Mouse (Mus musculus) testis, postnatal 14 days (tissue): ENCODE results near the gene Traf3.

Experiments
- DNase-seq: peaks from one replicate; pipeline ENCODE4 v3.0.0; 2021; ENCODE audit warnings: low spot score

Traf3 gene

DNA sequence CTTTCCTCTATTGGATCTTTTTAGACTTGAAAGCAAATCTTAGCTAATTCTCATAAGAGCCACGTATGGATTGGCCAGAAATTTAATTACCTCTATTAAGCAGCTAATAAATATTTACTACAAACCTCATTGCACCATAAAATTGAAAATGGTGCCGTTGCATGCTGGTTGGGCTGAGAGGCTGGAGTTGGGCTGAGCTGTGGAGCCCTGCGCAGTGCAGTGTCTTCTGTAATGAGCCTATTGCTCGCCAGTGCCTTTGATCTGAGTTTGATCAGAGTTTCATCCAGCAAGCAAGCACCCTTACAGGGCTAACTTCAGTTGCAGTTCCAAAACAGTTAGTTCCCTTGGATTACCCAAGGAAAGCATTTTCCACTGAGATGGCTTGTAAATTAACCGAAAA, 12.2 kb upstream of the Traf3 start:
- no peak for DNase-seq

DNA sequence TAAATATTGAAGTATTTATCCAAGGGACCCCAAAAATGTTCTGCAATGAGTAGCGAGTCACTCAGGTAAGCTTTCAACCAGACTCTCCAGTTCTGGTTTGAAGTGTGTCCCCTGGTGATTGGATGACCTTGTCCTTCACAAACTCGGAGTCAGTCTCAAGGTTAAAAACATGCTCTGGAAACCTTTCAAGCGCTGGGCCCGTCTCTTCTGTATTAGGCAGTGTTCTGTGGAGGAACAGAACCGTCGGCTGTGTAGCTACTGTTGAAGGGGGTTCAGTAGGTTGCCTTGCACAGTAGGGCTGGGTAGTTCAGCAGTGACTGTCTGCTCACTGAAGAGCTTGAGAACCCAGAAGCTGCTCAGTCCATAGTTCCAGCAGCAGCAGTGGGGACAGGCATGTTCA, 11.5 kb upstream of the Traf3 start:
- DNase-seq, result no peak

DNA sequence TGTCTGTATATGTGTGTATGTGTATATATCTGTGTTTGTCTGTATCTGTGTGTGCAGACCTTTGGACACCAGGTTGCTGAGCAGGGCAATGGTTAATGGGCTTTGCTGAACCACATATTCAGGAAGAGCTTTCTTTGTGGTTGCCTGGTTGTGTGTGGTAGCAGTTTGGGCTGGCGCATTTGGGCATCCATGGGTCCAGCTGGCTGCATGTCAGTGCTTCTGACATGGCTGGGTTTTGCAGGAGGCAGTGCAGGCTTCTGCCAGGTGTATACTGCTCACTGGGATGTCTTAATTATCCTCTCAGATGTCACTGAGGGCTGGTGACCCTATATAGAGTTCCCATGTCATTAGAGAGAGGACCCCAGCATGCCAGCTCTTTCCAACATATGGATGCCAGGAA, 10.4 kb upstream of the Traf3 start:
- DNase-seq, result no peak

DNA sequence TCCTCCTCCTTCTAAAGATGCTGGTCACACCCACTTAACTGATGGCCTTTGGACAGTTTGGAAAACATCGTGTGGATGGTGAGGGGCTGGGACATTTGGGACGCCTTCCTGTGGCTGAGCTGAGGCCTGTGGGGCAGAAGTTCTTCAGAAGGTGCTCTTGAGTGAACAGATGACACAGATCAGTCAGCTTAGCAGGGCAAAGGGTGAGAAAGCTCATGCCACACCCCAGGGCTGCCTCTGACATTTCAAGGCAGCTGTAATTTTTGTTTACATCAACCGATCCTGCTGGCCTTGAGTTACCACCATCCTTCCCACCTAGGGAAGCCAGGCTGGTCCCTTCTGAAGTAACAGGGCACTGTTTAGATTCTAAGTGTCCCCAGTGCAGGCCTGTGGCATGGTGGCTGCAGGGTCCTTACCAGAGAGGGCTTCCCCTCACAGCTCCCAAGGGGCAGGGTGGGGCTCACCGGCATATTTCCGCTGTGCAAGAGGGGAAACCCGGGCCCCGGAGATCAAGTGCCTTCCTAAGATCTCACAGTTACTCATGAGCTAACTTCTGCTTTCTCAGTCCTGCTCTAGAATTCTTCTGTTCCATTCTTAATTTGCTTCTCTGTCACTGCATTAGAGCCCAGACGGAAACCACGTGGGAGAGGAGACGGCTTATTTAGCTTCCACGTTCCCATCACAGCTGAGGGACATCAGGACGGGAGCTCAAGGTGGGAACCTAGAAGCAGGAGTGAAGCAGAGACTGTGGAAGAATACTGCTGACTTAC, 6.3 kb upstream of the Traf3 start:
- no peak for DNase-seq

DNA sequence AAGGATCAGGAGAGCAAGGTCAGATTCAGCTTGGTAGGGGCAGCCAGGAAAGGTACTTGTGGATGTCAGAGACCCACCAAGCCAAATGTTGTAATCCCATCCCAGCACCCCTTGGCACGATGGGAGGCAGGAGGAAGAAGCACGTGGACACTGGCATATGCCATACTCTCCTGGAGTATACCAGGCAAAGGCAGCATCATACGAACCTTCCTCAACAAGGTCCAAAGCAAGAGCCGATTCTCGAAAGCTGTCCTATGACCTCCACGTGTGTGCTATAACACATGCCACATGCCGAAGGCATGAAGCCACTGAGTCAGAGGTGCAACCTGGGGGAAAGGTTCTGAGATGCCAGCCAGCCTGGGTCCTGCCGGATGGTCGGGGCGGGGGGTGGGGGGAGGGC, 5.3 kb upstream of the Traf3 start:
- DNase-seq, result no peak

DNA sequence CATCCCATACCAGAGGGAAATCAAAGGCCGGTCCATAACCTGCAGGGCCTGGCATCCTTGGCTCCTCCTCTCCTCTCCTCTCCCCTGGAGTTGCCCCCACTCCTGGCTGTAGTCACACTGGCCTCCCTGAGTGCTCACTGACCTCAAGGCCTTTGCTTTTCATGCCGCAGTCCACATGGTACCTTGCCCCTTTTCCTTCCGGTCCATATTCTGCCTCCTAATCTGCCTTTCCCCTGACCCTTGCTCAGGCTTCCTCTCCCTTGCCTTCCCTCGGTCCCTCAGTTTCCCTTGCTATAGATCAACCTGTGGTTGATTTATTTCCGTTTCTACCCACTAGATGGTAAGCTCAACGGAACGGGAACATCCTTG, 4.2 kb upstream of the Traf3 start:
- DNase-seq, result no peak

DNA sequence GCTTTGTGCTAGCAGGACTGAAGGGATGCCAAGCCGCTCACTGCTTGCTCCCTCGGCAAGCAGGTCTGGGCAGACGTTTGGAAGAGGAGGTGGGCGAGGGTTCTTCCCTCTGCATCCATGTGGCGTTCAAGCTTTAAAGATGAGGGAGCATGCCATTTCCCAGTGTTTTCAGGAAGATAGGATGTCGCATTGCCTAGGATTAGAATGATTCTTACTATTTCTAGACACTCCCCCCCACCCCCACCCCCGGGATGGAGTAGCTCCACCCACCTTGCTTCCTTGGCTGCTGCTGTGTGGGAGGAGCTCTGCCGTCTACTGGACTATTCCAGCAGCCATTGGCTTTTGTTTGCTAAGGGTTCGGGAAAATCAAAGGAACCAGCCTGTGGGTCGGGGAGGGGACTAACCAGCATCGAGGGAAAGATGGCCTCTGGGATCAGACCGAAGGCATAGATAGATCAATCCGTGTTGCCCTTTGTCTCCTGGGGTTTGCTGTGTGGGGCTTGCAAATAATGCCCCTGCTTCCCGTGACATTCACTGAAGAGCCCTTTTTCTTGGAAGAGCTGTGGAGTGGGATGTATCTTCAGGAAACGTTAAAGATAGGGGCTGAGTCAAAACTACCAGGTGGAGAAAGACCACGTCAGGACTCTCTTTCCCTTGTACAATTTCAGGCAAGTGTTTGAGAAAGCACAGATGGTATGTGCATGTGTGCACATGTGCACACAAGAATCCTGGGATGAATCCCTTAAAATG, 3.7 kb upstream of the Traf3 start:
- DNase-seq, result no peak

DNA sequence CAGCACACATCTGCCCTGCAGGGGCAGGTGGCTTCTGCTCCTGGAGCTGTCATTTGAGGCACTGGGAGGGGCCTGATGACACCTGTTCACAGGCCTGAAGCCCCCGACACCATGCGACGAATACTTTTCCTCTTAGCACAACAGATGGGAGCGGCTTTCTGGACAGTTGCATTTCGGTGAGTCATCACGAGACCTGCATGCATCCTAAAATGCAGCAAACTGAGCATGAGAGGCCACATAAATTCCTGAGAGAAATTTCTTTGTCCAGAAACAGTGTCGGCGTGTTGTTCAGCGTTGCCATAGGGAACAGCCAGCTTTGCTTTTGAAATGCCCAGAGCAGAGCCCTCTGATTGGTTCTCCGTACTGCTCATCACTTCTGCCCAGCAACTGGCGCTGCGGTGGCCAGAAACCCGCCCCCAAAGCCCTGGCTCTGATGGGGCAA, 1.8 kb upstream of the Traf3 start:
- DNase-seq, result peak; percentile 89

DNA sequence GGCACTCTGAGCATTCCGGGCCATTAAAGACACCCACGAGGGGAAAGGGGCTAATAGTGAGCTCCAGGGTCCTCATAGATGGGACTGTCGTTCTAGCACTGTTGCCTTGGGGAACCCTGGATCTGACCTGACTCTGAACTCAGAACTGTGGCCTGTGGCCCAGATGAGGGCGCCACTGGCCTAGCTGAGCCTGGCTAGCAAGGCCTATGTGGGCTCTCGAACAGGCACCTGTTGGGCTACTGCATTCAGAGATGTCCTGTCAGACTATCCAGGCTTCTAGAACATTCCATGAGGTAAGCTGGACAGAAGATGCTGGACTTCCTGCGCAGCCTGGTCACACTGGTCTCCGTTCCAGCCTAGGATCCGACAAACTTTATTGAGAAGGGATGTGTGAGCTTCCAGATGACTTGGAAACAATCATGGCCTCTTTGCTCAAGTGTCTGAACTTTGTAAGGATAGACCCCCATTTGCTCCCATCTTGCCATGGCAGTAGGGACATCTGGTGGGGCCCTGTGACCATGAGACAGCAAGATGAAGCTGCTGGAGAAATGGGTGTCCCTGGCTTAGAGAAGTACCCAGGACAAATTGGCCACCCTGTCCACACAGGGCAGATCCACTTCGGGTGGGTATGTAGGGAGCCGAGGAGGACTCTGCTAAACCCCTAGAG, 891 bp upstream of the Traf3 start:
- peak; percentile 34 for DNase-seq

DNA sequence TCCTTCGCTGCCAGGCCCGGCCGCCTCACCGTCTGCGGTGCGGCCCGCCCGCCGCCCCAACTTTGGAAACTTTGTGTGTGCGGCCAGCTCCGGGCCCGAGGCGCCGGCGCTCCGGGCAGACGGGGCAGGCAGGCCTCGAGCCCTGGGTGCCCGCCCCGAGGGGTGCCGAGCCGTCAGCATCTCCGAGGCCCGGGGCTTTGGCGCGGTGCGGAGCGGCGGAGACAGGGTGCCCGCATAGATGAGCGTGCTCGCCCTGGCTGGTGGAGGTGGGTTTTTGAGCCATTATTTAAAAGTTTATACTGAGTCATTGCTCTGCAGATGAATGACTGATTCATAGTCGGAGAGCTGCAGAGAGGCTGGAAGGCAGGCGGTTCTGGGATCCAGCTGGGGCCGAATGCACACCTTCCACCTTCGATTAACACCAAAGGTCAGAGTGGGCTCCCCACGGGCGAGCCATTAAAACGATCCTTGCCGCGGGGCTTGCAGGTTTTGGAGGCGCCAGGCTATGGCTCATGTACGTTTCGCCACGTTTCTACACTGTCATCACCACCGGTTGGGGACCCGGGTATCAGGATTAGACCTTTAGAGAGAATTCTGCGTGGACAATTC, 615 bp downstream of the Traf3 start:
- DNase-seq, result peak; percentile 50

DNA sequence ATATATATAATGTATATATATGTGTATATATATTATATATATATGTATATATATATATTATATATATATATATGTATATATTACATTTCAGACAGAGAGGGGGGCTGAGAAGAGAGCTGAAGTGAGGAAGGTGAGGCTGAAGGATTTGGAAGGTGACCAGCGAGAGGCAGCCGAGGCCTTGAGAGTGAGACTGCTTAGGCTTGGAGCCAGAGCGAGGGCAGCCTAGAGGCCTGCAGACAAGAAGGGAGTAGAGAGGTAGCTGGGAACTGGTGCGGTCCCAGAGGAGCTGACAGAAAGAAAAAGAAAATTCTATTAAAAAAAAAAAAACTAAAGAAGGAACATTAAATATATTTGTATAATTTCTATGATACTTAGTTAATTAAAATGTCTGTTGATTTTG, 2.7 kb downstream of the Traf3 start:
- DNase-seq, result no peak

DNA sequence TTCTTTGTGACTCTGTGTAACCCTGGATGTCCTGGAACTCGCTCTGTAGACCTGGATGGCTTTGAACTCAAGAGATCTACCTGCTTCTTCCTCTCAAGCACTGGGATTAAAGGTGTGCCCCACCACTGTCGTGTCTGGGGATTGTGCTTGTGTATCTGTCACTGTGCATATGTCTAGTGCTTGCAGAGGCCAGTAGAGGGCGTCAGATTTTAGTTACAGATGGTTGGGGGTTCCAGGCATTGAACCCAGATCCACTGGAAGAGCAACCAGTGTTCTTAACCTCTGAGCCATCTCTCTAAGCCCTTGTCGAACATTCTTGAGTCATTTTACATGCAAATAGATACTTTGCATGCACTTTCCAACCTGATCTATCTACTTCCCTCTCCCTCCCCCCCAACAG, 12.6 kb downstream of the Traf3 start:
- no peak for DNase-seq

DNA sequence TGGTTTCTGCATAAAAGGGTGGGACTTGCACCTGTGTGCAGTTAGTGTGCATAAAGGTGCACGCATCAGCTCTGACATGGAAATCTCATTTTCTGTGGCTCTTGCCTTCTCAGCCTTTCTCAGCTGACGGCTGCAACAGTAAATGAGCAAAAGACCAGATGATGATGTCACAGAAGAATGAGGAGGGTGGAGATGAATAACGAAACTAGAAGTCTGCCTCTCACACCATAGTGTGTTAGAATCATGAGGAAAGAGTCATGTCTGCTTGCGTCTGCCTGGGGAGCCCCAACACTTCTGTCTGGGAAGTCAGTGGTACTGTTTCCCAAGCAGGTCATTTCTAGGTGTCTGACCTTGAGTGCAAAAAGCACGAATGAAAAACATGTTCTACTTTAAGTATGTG, 15.7 kb downstream of the Traf3 start:
- no peak for DNase-seq

DNA sequence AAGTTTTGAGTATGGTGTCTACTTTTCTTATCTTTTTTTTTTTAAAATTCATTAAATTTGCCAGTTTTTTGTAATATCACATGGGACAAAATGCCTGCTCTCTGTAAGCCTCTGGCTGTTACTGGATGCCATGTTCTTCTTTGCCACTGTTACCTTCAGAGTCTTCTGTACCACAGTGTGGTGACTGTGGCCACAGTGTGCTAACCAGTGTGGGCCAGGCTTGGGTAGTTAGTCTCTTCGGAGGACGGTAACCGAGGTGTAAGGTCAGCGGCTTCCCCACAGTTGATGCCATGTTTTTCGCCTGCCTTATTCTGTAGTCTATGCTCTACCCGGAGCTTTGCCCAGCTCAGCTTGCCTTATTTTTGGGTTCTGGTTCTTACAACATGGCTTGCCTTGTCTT, 16.2 kb downstream of the Traf3 start:
- DNase-seq, result no peak

DNA sequence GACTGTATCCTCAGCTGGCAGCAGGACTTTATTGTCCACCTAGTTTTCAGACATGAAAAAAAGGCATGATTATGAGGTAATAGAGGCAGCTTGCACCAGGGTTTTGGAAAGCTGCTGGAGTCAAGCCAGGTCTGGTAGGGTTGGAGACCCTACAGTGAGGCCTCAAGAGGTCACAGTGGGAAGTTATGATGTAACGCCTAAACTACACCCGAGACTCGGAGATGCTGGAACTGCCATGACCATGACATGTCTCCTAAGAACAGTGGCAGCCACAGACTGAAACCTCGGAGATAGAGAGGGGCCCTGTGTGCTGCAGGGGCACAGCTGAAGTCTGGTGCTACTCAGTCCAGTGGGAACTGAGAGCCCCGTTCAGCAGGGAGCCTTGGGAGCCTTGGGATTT, 18.3 kb downstream of the Traf3 start, which contains the start of gene 4930595D18Rik:
TSS of gene 4930595D18Rik (minus strand) at position 16 of the 400 bp plus-strand sequence.
- no peak for DNase-seq

DNA sequence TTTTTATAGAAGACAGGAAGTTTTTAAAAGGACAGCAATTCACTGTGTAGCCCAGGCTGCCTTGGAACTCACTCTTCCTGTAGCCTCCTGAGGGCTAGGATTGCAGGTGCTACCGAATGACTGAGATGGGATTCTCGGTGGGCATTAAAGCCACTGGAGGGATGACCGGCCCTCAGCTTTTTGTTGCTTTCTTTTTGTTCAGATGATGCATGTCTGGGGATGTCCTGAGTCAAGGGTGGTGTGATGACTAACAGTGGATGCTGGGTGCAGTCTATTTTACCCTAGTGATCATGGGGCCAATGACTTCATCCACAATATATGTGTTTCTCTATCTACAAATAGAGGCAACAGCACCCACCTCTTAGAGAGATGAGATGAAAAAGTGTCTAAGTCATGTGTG, 20.8 kb downstream of the Traf3 start:
- no peak for DNase-seq

DNA sequence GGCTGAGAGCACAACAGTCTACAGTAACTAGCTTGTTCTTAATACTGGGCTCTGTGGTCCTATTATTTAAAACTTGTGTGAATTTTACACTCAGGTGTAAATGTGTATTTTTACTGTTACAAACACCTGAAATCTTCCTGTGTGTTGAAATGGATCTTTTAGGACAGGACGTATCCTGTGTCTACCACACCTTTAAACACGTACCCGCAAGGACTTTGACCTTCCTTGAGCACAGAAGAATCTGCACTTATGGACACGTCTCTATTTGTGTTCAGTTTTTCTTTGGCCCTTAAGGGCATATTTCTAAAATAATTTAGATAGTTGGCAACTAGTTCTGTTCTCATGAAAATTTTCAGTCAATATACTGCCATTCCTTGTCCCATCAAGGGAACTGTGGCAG, 22.1 kb downstream of the Traf3 start:
- no peak for DNase-seq

DNA sequence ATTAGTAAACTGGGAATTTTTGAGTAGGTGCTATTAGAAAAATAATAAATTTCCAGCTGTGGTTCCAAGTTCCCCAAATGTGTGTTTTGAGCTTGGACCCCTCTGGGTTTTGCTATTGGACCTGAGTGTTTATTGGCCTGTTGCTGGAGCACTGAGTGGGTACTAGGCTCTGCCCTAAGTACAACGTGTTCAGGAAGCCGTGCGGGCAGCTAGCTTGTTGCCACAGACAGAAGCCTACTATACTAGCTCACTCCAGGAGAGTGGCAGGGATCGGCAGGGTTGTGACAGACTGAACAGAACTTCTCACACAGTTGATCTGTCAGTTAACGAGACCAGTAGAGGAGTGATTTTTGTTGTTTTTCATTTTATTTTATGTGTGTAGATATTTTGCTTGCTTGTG, 24.2 kb downstream of the Traf3 start:
- no peak for DNase-seq

DNA sequence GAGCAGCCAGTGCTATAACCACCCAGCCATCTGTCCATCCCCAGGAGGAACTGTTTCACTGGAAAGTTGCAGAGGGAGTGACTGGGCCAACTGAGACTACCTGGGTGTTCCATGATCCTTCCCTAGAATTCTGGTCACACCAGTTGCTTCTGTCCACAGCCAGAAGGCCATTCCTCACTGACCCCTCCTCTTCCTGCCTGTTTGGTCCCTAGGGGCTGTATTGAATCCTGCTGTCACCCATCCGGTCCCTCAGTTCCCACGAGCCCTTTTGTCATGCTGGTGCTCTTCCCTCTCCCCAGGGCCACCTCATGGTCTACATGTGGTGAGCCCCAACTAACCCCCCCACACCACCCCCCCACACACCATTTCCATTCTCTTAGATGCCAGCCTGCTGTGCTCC, 24.7 kb downstream of the Traf3 start:
- DNase-seq, result no peak

DNA sequence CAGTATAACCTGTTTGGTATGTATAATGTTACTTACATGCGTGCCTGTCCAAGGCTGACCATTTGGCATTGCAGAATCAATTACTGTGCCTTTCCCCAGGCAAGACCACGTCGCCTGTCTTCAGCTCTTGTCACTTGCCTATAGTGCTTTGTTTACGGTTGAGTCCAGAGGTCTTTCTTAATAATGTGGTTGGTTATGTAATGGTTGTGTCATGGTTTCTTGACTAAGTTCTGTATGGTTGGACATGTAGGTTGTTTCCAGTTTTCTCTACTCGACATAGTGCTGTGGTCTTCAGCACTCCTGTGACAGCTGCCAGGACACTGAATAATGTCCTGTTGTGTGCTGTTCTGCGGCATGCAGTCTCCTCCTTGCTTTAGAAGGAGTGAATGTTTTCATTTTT, 26.6 kb downstream of the Traf3 start:
- no peak for DNase-seq

DNA sequence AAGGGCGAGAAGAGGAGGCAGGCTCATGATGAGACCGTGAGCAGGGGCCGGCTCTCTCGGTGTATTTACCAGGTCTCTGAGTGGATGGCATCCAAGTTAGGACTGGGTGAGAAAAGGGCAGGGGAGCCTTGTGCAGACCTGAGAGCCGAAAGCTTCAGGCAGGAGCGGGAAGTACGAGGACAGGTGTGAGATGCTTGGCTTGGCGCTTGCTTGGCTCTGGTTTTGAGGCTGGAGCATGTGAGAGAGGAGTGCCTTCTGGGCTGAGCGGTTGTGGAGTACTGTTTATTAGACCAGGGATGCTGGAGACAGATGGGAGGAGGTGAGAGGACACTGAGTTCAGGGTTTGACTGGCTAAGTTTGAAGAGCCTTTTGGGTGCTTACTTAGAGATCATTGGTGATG, 27.2 kb downstream of the Traf3 start:
- DNase-seq, result no peak

DNA sequence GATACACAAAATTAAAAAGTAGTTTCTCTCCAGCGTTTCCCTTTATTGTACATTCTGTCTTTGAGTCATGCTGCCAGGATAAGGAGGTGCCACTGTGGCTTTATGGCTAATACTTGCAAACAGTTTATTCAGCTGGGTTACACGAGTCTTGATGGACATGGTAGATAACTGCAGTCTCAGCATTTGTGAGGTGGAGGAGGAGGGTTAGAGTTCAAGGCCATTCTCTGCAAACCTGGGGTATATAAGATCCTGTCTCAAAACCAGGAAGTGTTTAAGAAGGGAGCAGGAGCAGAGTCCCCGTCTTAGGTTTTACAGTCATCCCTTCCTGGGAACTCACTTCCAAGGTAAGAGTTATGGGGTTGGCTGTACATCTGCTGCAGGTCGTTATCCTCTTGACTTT, 30.4 kb downstream of the Traf3 start:
- DNase-seq, result no peak

DNA sequence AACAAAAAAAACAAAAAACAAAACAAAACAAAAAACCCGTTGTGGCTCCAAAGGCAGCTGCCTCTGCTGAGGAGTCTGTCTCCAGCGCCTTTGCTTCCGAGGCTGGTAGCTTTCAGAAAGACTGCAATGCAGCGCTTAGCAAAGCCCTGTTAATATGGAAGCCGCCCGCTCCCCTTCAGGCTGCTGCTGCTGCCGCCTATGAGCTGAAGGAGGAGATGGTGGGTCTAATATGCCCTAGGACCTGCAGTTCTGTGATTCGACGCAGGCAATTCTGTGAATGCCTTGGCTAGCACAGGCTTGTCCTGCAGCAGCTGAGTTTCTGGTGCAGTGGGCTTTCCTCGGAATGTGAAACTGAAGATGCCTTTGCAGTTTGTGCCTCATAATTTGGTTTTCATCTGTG, 36.9 kb downstream of the Traf3 start:
- DNase-seq, result no peak
